ENCODE assay signal across 29 mouse cellular contexts in the genomic region with DNA sequence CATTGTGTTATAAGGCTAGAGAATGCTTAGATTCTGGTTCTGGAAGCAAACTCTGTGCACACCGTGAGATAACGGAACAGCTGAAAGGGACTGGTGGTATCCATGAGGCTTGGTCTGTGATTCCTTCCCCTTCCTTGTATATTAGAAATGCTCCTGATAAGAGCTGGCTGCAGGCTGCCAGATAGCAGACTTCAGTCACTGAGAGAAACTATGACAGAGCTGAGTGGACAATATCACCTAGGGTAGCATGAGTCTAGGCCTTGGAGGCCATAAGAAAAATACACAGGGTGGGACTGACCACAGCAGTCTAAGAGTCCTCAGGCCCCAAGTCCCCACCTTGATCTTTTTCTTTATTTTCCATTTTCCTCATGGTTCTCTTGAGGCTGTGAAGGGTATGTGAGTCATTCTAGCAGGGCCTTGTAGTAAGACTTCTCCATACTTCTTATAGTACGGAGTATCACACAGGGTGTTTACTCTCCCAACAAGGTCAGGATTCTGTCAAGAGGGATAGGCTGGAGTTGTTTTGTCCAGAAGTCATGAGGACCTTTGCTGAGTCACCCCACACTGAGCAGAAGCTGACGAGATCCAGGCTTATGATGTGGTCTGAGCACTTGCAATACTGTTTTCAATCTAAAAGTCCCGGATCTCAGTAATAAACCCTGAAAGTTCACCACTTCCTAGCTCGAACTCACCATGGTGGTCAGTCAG. TPM values are rescaled to one million over a fixed set of nuclear protein-coding genes. Genes with fewer than 3 reads are reported as not detected.
DNase-seq lines count a peak whose midpoint lies in the region; ATAC-seq and TF ChIP-seq lines count a peak whose summit lies in the region.
"Had no signal": no experiment of that assay in that cellular context is flagged by ENCODE, and none has a peak within 500 bp of the region (broad histone marks: within the 10 kb centered on the region; RNA-seq: fewer than 3 reads in every experiment).

No protein-coding gene starts in this region.

- peak; percentile 87 for ATAC-seq in heart, embryonic 12.5 days (ENCODE audit: insufficient number of reproducible peaks, low FRiP score)
- 0 out of 2 replicates have a peak, but pooled peaks have one; percentile 41 for ATAC-seq in liver, embryonic 14.5 days (ENCODE audit: insufficient read depth)
- ATAC-seq: intestine, postnatal 0 days; midbrain, embryonic 15.5 days had no signal

- no peak overlapping the region for H3K9ac ChIP-seq in heart, embryonic 12.5 days
- no peak overlapping the region for H3K9ac ChIP-seq in heart, adult 2 months (ENCODE audit: low read depth, low read length)
- no peak overlapping the region for H3K9ac ChIP-seq in liver, embryonic 14.5 days (replicated peaks)
- H3K9ac ChIP-seq: forebrain, embryonic 12.5 days; hindbrain, embryonic 13.5 days; limb, embryonic 12.5 days; liver, embryonic 15.5 days; midbrain, embryonic 15.5 days had no signal

- no peak for DNase-seq in heart, adult 2 months
- peak; percentile 29 for DNase-seq in 3T3-L1 (ENCODE audit: low read depth, low spot score)
- DNase-seq in NIH3T3 (ENCODE audit: low read depth): peak; percentile 43
- no peak for DNase-seq in liver, embryonic 14.5 days (ENCODE audit: low read depth in 3 of 3, low spot score in 3 of 3)
- no peak for DNase-seq in urinary bladder, postnatal 4 days (ENCODE audit: low spot score in 2 of 2)
- no peak for DNase-seq in kidney, postnatal 14 days
- DNase-seq in cerebellum, postnatal 25 days: no peak
- DNase-seq: adrenal gland, adult 8-10 months; B cell, adult 2 months; cerebellum, adult 11-12 months; cerebellum, adult 9-11 months; gastrocnemius, postnatal 14 days; heart, postnatal 4 days; kidney, adult 9 months; kidney, postnatal 25 days; spleen, adult 18-20 months; thymus, adult 18-20 months; thymus, postnatal 25 days had no signal

- H3K4me1 ChIP-seq in heart, embryonic 12.5 days (replicated peaks): peaks cover 17% of the 10 kb centered on the region
- H3K4me1 ChIP-seq in heart, adult 2 months (ENCODE audit: control insufficient read depth, insufficient read depth, low read length): no peaks in the 10 kb centered on the region
- H3K4me1 ChIP-seq in liver, embryonic 14.5 days (replicated peaks; ENCODE audit: control insufficient read depth in 2 of 2, insufficient read depth in 2 of 2, low read length in 1 of 2): 0 out of 4 replicates have a peak, but pooled peaks cover 0 to 7% of the 10 kb centered on the region in 2 experiments
- H3K4me1 ChIP-seq: forebrain, embryonic 12.5 days; hindbrain, embryonic 13.5 days; limb, embryonic 12.5 days; midbrain, embryonic 10.5 days; midbrain, embryonic 15.5 days had no signal

- no peak overlapping the region for H3K4me2 ChIP-seq in heart, embryonic 12.5 days
- H3K4me2 ChIP-seq in liver, embryonic 14.5 days (ENCODE audit: low read depth): no peak overlapping the region
- H3K4me2 ChIP-seq: forebrain, embryonic 12.5 days; hindbrain, embryonic 13.5 days; limb, embryonic 12.5 days; liver, embryonic 15.5 days; midbrain, embryonic 15.5 days had no signal

- no peaks in the 10 kb centered on the region for H3K36me3 ChIP-seq in heart, embryonic 12.5 days
- no peaks in the 10 kb centered on the region for H3K36me3 ChIP-seq in heart, adult 2 months (ENCODE audit: control insufficient read depth, insufficient read depth, low read length)
- H3K36me3 ChIP-seq in liver, embryonic 14.5 days (replicated peaks; ENCODE audit: control insufficient read depth, insufficient read depth, low read depth): no peaks in the 10 kb centered on the region
- H3K36me3 ChIP-seq: forebrain, embryonic 12.5 days; hindbrain, embryonic 13.5 days; limb, embryonic 12.5 days; liver, embryonic 15.5 days; midbrain, embryonic 10.5 days; midbrain, embryonic 15.5 days had no signal

- H3K9me3 ChIP-seq in heart, embryonic 12.5 days (replicated peaks): 0 out of 2 replicates have a peak, but pooled peaks cover 7% of the 10 kb centered on the region
- H3K9me3 ChIP-seq in liver, embryonic 14.5 days (ENCODE audit: control insufficient read depth, low read length): no peaks in the 10 kb centered on the region
- H3K9me3 ChIP-seq: liver, embryonic 15.5 days; midbrain, embryonic 15.5 days had no signal

- H3K27me3 ChIP-seq in heart, embryonic 12.5 days (replicated peaks): no peaks in the 10 kb centered on the region
- no peaks in the 10 kb centered on the region for H3K27me3 ChIP-seq in heart, adult 2 months (ENCODE audit: control insufficient read depth, insufficient read depth, low read length)
- no peaks in the 10 kb centered on the region for H3K27me3 ChIP-seq in liver, embryonic 14.5 days (ENCODE audit: control insufficient read depth, insufficient read depth, low read length)
- H3K27me3 ChIP-seq: forebrain, embryonic 12.5 days; hindbrain, embryonic 13.5 days; limb, embryonic 12.5 days; liver, embryonic 15.5 days; midbrain, embryonic 15.5 days had no signal

- H3K4me3 ChIP-seq in heart, embryonic 12.5 days: no peak overlapping the region
- no peak overlapping the region for H3K4me3 ChIP-seq in heart, adult 2 months
- H3K4me3 ChIP-seq in liver, embryonic 14.5 days (ENCODE audit: insufficient read depth in 1 of 2, low read depth in 2 of 2, low read length in 2 of 2): no peak overlapping the region
- H3K4me3 ChIP-seq: erythroblast, embryonic 14.5 days; forebrain, embryonic 12.5 days; hindbrain, embryonic 13.5 days; left cerebral cortex, adult 2 months; limb, embryonic 12.5 days; liver, embryonic 15.5 days; midbrain, embryonic 10.5 days; midbrain, embryonic 15.5 days had no signal

- no peak for TF ChIP-seq CTCF in heart, adult 2 months (IDR thresholded peaks at IDR 0.05)
- TF ChIP-seq CTCF in liver, embryonic 14.5 days (IDR thresholded peaks at IDR 0.05; ENCODE audit: low read depth): no peak

- H3K27ac ChIP-seq in heart, embryonic 12.5 days (ENCODE audit: poor library complexity, severe bottlenecking): no peak overlapping the region
- no peak overlapping the region for H3K27ac ChIP-seq in heart, adult 2 months
- H3K27ac ChIP-seq in liver, embryonic 14.5 days: no peak overlapping the region
- H3K27ac ChIP-seq: forebrain, embryonic 12.5 days; hindbrain, embryonic 13.5 days; left cerebral cortex, adult 2 months; limb, embryonic 12.5 days; liver, embryonic 15.5 days; macrophage; midbrain, embryonic 10.5 days; midbrain, embryonic 15.5 days had no signal

- WGBS in heart, embryonic 12.5 days: 58% methylated on average over 6 of the region's 6 CpGs
- WGBS in heart, adult 2 months: 86% methylated on average over 6 of the region's 6 CpGs
- 44% methylated on average over 6 of the region's 6 CpGs for WGBS in liver, embryonic 14.5 days (ENCODE audit: insufficient replicate concordance)

- no peak for TF ChIP-seq POLR2A in heart, adult 2 months (IDR thresholded peaks at IDR 0.05; ENCODE audit: insufficient read depth, low read depth, low read length)

- no peak for TF ChIP-seq EP300 in heart, adult 2 months (IDR thresholded peaks at IDR 0.05; ENCODE audit: insufficient read depth, low read depth, low read length)
- no peak for TF ChIP-seq EP300 in liver, embryonic 14.5 days (IDR thresholded peaks at IDR 0.05; ENCODE audit: low read depth)

- no peaks in the 10 kb centered on the region for H3K79me2 ChIP-seq in heart, adult 2 months (replicated peaks; ENCODE audit: control insufficient read depth, insufficient read depth, low read length)

- intact Hi-C loops in heart, adult 2 months (cut with DNase I): no loop called here

RNA-seq across cellular contexts. Expression of gene Gadd45g, which starts 45.5 kb away (rescaled TPM):
- 58.9 and 64.4 TPM in 2 replicates for polyA plus RNA-seq in heart, embryonic 12.5 days (2016; fragmentation: Nextera tagmentation; extraction: Ambion mirVana)
- total RNA-seq in heart, adult 2 months (2021): 10 to 100 TPM in 1 of 2 experiments, 1 to 10 TPM in 1; 8.2 to 19.0 TPM
- 19.7 and 24.3 TPM in 2 replicates for polyA plus RNA-seq in heart, adult 2 months (2012; rRNA removed)
- polyA plus RNA-seq in liver, embryonic 14.5 days (2012; rRNA removed): 11.4 and 14.4 TPM in 2 replicates
- 12.7 and 14.5 TPM in 2 replicates for polyA plus RNA-seq in liver, embryonic 14.5 days (2014; fragmentation: Nextera tagmentation; extraction: Ambion mirVana)

Comparison
In these comparisons a context has a peak if more than half of its experiments do, and no peak if none do; other contexts are left out.
1. DNase-seq: peak in 3T3-L1 (single experiment) and NIH3T3 (single experiment); none in heart, adult 2 months (0 of 2), liver, embryonic 14.5 days (0 of 3), urinary bladder, postnatal 4 days (0 of 2), kidney, postnatal 14 days (single experiment) and cerebellum, postnatal 25 days (0 of 2).